Mouse (Mus musculus): ENCODE data around the gene Cyp3a13. TPM values are rescaled to one million over a fixed set of nuclear protein-coding genes. Genes with fewer than 3 reads are reported as not detected.
"Not testable (repeated sequence)": the region's sequence is repeated elsewhere in the genome, so short reads cannot be mapped to it uniquely, and the experiment has no call there.

Gene Cyp3a13
- polyA plus RNA-seq, 1 experiment from 2014 or later = not detected

GRCm38 (mm10) chr5:137864008-137864407 lies 57.4 kb downstream of the Cyp3a13 start:
- ATAC-seq (ENCODE audit: low FRiP score, low TSS enrichment); H3K27ac ChIP-seq (replicated peaks; ENCODE audit: low read depth, low read length); H3K9me3 ChIP-seq (ENCODE audit: control insufficient read depth, low read length); H3K4me3 ChIP-seq (replicated peaks; ENCODE audit: low read depth, low read length); H3K4me1 ChIP-seq (ENCODE audit: control insufficient read depth, insufficient read depth, low read length); H3K4me2 ChIP-seq (ENCODE audit: low read length); H3K9ac ChIP-seq (replicated peaks; ENCODE audit: low read length); H3K27me3 ChIP-seq (ENCODE audit: control insufficient read depth, insufficient read depth, low read length); DNase-seq; H3K36me3 ChIP-seq (ENCODE audit: control insufficient read depth, insufficient read depth, low read length): not testable (repeated sequence)
- 91% methylated on average over 1 of the region's 1 CpGs for WGBS

- DNase-seq = not testable (repeated sequence)
Measured at GRCm38 (mm10) chr5:137857960-137858710, 63.3 kb downstream of the Cyp3a13 start, which contains the start of gene Pilrb1. Pilrb1 (minus strand) TSS chr5:137858106.

GRCm38 (mm10) chr5:137856870-137857269 lies 64.5 kb downstream of the Cyp3a13 start:
- not testable (repeated sequence) for DNase-seq; H3K27me3 ChIP-seq (ENCODE audit: control insufficient read depth, insufficient read depth, low read length); H3K9ac ChIP-seq (replicated peaks; ENCODE audit: low read length); H3K36me3 ChIP-seq (ENCODE audit: control insufficient read depth, insufficient read depth, low read length); H3K4me3 ChIP-seq (replicated peaks; ENCODE audit: low read depth, low read length); ATAC-seq (ENCODE audit: low FRiP score, low TSS enrichment); H3K4me1 ChIP-seq (ENCODE audit: control insufficient read depth, insufficient read depth, low read length); H3K4me2 ChIP-seq (ENCODE audit: low read length); H3K9me3 ChIP-seq (ENCODE audit: control insufficient read depth, low read length); H3K27ac ChIP-seq (replicated peaks; ENCODE audit: low read depth, low read length)
- 75% methylated on average over 4 of the region's 5 CpGs for WGBS

More at GRCm38 (mm10) chr5:137857960-137858710, 63.3 kb downstream of the Cyp3a13 start, which contains the start of gene Pilrb1:
- H3K4me3 ChIP-seq (replicated peaks; ENCODE audit: low read depth, low read length); H3K4me1 ChIP-seq (ENCODE audit: control insufficient read depth, insufficient read depth, low read length); H3K4me2 ChIP-seq (ENCODE audit: low read length); H3K9me3 ChIP-seq (ENCODE audit: control insufficient read depth, low read length); H3K27me3 ChIP-seq (ENCODE audit: control insufficient read depth, insufficient read depth, low read length); ATAC-seq (ENCODE audit: low FRiP score, low TSS enrichment); H3K27ac ChIP-seq (replicated peaks; ENCODE audit: low read depth, low read length); H3K9ac ChIP-seq (replicated peaks; ENCODE audit: low read length); H3K36me3 ChIP-seq (ENCODE audit: control insufficient read depth, insufficient read depth, low read length): not testable (repeated sequence)
- WGBS = 92% methylated on average over 2 of the region's 2 CpGs

GRCm38 (mm10) chr5:137854907-137855306 lies 66.5 kb downstream of the Cyp3a13 start:
- not testable (repeated sequence) for DNase-seq; H3K27ac ChIP-seq (replicated peaks; ENCODE audit: low read depth, low read length); H3K4me2 ChIP-seq (ENCODE audit: low read length); H3K36me3 ChIP-seq (ENCODE audit: control insufficient read depth, insufficient read depth, low read length); H3K9me3 ChIP-seq (ENCODE audit: control insufficient read depth, low read length); H3K27me3 ChIP-seq (ENCODE audit: control insufficient read depth, insufficient read depth, low read length); H3K4me1 ChIP-seq (ENCODE audit: control insufficient read depth, insufficient read depth, low read length); ATAC-seq (ENCODE audit: low FRiP score, low TSS enrichment); H3K4me3 ChIP-seq (replicated peaks; ENCODE audit: low read depth, low read length); H3K9ac ChIP-seq (replicated peaks; ENCODE audit: low read length)
- 87% methylated on average over 3 of the region's 3 CpGs for WGBS

- DNase-seq; H3K27me3 ChIP-seq (ENCODE audit: control insufficient read depth, insufficient read depth, low read length); H3K9me3 ChIP-seq (ENCODE audit: control insufficient read depth, low read length); H3K27ac ChIP-seq (replicated peaks; ENCODE audit: low read depth, low read length); H3K9ac ChIP-seq (replicated peaks; ENCODE audit: low read length); ATAC-seq (ENCODE audit: low FRiP score, low TSS enrichment); H3K4me1 ChIP-seq (ENCODE audit: control insufficient read depth, insufficient read depth, low read length); H3K4me3 ChIP-seq (replicated peaks; ENCODE audit: low read depth, low read length); H3K4me2 ChIP-seq (ENCODE audit: low read length); H3K36me3 ChIP-seq (ENCODE audit: control insufficient read depth, insufficient read depth, low read length): not testable (repeated sequence)
- 82% methylated on average over 1 of the region's 1 CpGs for WGBS
Measured at GRCm38 (mm10) chr5:137850313-137850712, 71.1 kb downstream of the Cyp3a13 start.

Other genes with a start within 250 kb of the Cyp3a13 start
- gene Agfg2, start 236.9 kb downstream of the Cyp3a13 start, polyA plus RNA-seq (2014; fragmentation: Nextera tagmentation; extraction: Ambion mirVana) = 10.3 and 12.8 TPM in 2 replicates
- gene Nyap1, start 180.0 kb downstream of the Cyp3a13 start, polyA plus RNA-seq (2014; fragmentation: Nextera tagmentation; extraction: Ambion mirVana) = 16.2 and 28.8 TPM in 2 replicates
- gene Tsc22d4, start 175.9 kb downstream of the Cyp3a13 start, polyA plus RNA-seq (2014; fragmentation: Nextera tagmentation; extraction: Ambion mirVana) = 42.1 and 47.0 TPM in 2 replicates
- gene Ppp1r35, start 142.8 kb downstream of the Cyp3a13 start, polyA plus RNA-seq (2014; fragmentation: Nextera tagmentation; extraction: Ambion mirVana) = 53.4 and 58.6 TPM in 2 replicates
- gene Mepce, start 134.0 kb downstream of the Cyp3a13 start, polyA plus RNA-seq (2014; fragmentation: Nextera tagmentation; extraction: Ambion mirVana) = 11.3 and 14.4 TPM in 2 replicates
- gene Zcwpw1, start 133.8 kb downstream of the Cyp3a13 start, polyA plus RNA-seq (2014; fragmentation: Nextera tagmentation; extraction: Ambion mirVana) = 5.6 and 8.2 TPM in 2 replicates
- gene Pilra, start 85.3 kb downstream of the Cyp3a13 start, polyA plus RNA-seq (2014; fragmentation: Nextera tagmentation; extraction: Ambion mirVana) = 0.26 and 0.51 TPM in 2 replicates
- not detected in 2 replicates for gene Pilrb1, start 63.5 kb downstream of the Cyp3a13 start, polyA plus RNA-seq (2014; fragmentation: Nextera tagmentation; extraction: Ambion mirVana)
- gene Pilrb2, start 49.8 kb downstream of the Cyp3a13 start, polyA plus RNA-seq (2014; fragmentation: Nextera tagmentation; extraction: Ambion mirVana) = 0.57 TPM in 1 of 2 replicates, not detected in the other
- 0.13 and 0.43 TPM in 2 replicates for gene Gjc3, start 41.5 kb upstream of the Cyp3a13 start, polyA plus RNA-seq (2014; fragmentation: Nextera tagmentation; extraction: Ambion mirVana)
- not detected in 2 replicates for gene Azgp1, start 59.9 kb upstream of the Cyp3a13 start, polyA plus RNA-seq (2014; fragmentation: Nextera tagmentation; extraction: Ambion mirVana)
- gene Smok3a, start 99.6 kb upstream of the Cyp3a13 start, polyA plus RNA-seq (2014; fragmentation: Nextera tagmentation; extraction: Ambion mirVana) = not detected in 2 replicates
- gene Smok3b, start 99.8 kb upstream of the Cyp3a13 start, polyA plus RNA-seq (2014; fragmentation: Nextera tagmentation; extraction: Ambion mirVana) = not detected in 2 replicates
- not detected in 2 replicates for gene Smok3c, start 131.6 kb upstream of the Cyp3a13 start, polyA plus RNA-seq (2014; fragmentation: Nextera tagmentation; extraction: Ambion mirVana)
- gene Zkscan1, start 163.5 kb upstream of the Cyp3a13 start, polyA plus RNA-seq (2014; fragmentation: Nextera tagmentation; extraction: Ambion mirVana) = 28.8 and 42.3 TPM in 2 replicates
- gene Zscan21, start 195.3 kb upstream of the Cyp3a13 start, polyA plus RNA-seq (2014; fragmentation: Nextera tagmentation; extraction: Ambion mirVana) = 94.0 and 113 TPM in 2 replicates
- 24.9 and 27.8 TPM in 2 replicates for gene Zfp113, start 234.1 kb upstream of the Cyp3a13 start, polyA plus RNA-seq (2014; fragmentation: Nextera tagmentation; extraction: Ambion mirVana)
- 241 and 270 TPM in 2 replicates for gene Cops6, start 239.5 kb upstream of the Cyp3a13 start, polyA plus RNA-seq (2014; fragmentation: Nextera tagmentation; extraction: Ambion mirVana)

Measured in midbrain, embryonic 14.5 days (tissue).